Mouse (Mus musculus) skeletal muscle tissue, adult 2 months (tissue): Measurements from ENCODE around the gene Atmin.
A peak's percentile ranks its signal among the peaks of the same experiment; 100 is the strongest.

Experiments
- DNase-seq: peaks from one replicate; pipeline ENCODE4 v3.0.0-alpha.2; 2012; ENCODE audit warnings: low read depth, low spot score

Gene Atmin

DNA sequence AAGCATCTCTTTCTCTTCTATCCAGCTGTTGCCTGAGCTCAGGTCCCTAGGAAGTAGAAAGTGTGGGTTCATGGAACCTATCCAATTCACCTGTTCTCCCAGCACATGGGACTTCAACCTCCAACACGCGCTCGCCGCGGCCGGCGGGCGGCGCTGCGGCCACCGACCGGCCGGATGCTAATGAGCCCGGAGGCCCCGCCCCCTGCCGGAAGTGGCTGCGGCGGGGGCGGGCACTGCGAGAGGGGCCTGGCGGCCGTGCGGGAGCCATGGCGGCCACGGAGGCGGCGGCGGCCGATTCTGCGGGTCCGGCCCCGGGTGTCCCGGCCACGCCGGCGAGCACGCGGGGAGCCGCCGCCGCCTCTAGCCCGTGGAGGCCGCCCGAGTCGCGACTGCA, at the start of gene Atmin:
Gene Atmin, plus strand, starts transcription at position 233 of the 394 bp plus-strand sequence.
- peak; percentile 78 for DNase-seq

DNA sequence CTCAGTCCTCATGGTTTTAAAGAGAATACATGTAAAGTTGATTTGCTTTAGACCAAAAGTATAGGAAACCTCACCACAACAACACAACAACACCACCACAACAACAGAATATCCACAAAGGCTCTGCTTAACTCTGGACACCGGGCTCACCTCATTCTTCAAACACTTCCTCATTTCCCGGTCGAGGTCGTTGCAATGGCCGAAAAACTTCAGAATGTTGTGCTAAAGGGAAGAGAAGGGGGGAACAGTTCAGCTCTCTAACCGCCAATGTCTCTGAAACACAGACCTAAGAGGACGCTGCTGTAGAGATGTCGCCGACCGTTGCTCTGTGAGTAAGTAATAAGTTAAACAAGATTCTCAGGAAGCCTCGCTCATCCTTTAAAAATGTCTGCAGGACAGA, 49.3 kb upstream of the Atmin start:
- no peak for DNase-seq

DNA sequence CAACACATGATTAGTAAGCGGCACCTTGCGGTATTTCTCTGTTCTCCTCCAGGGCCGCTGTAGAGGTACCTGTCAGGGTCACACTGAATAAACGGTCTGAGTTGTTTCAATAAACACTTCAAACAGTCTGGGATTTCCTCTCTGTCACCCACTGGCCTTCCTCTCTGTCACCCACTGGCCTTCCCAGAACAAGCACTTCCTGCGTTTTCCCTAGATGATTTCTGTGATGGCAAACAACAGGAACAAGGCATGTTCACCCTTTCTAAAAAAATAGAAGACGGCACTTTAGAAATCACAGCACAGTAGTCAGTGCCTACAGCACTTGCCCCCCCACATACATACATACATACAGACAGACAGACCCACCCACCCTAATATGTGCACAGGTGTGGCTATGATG, 47.7 kb upstream of the Atmin start:
- no peak for DNase-seq

DNA sequence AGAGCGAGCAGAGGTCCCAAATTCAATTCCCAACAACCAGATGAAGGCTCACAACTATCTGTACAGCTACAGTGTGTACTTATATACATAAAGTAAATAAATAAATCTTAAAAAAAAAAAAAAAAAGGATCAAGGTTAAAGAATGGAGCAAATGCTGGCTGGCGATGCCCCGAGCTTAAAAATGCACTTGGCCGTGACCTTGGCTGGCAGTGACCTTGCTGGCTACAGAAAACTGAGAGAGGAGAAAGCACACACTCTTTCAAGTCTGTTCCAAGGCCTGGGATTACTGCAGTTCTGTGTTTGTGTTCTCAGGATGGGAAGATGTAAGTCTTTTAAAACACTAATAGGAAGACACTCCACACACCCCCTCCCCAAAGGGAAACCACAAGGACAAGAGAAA, 38.5 kb upstream of the Atmin start:
- no peak for DNase-seq

DNA sequence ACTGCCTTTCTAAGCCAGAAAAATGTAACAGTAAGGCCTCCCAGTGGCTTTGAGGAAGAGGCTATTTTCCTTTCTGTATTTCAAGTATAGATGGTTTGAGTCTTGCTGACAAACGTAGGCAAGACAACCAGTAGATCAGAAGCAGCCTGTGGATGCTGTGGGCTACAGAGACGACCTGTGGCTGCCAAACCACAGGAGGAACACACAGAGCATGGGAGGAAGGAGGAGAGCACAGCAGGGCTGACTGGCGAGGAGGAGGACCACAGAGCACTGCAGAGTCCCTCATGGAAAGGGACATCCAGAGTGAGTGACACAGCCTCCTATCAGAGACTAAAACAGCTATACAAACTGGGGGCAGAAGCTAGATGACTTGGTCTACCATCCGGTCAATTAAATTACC, 37.9 kb upstream of the Atmin start:
- DNase-seq = no peak

DNA sequence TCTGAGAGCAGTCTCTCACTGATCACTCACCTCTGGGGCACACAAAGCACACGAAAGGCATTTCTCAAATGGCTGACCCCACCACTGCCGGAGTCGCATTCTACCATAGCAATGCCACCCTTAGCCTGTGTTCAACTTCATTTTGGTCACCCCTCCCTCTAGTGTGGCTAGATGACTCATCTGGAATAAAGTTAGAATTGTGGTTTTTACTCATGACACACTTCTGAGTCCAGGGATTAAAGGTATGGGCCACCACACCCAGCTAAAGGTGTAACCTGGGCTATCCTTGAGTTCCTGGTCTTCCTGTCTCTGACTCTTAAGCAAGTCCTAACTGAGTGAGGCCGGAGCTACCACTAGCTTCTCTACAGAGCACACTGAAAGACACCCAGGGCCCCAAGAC, 37.4 kb upstream of the Atmin start:
- DNase-seq = no peak

DNA sequence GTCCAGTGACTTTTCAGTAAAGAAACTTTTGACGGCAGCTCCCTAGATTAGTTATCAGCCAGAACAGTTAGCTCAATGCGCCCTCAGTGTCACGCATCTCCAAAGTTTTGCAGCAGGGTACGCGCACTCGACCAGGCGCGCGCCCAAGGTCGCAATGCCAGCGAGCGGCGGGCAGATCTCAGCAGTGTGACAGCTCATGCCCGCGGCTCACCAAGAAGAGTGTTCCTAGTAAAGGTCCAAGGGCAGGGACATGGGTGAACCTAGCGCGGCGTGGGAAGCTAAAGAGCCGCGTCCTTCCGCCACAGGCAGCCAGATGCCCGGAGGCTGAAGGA, 22.2 kb upstream of the Atmin start:
- DNase-seq = no peak

DNA sequence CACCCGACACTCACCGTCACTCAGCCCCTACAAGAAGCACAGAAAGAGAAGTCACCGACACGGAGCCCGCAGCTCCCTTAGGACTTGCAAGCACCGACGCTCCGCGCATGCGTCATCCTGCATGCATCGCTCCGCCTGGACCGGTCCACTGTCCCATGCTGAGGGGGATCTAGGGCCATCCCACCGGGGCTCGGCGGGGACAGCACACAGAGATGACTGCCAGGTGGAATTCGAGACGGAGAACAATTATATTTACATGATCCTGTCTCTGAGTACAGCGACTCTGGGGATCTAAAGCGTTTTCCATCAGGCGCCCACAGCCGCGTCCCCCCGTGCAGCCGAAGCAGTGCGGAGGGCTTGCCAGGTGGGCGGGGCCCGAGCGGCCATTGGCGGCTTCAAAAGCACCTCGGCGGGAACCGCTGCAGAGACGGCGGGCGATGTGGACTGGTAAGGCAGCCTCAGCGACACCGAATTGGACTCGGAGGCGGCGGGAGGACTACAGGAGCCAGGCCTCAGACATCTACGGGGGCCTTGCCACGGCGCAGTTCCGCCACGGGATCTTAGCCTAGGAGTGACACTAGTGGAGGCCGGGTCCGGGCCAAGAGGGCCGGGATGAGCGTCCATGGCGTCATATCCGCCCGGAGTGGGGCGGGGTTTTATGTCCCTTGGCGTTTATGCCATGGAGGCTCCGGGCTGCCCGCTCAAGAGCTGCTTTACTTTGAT, 21.7 kb upstream of the Atmin start, which contains the start of the genes Cmc2 and Cenpn:
Gene Cmc2, minus strand, starts transcription at position 119 of the 723 bp plus-strand sequence.
Gene Cenpn, plus strand, starts transcription at position 394 of the 723 bp plus-strand sequence.
- peak; percentile 97 for DNase-seq

DNA sequence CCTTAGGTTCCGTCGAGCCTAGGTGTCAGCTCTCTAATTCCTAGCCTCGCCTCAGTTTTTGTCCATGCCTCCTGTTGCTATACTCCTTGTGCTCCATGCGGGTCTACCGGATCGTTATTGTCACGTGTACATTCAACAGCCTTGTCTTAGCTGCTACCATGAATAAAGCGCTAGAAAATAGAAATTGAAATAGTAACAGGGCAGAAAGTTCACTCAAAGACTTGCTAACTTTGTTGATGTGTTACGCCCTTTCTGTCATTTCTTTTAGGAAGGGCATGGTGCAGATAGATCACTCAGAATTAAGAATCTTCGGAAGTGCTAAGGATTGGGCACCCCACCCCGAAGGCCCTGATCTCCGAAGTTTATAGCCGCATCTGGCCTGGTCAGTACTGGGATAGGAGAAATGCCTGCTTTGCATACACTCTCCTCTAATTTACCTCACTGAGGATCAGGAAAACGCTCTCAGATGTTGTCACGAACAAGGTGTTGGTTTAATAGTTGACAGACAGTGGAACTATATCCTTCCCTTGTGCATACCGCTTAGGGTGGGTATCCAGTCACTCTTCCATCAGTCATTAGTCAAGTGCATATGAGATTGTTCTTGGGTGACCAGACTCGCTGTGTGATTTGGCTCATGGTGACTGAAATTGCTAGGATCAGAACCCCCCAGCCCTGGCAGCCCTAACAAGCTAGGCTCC, 21.0 kb upstream of the Atmin start:
- DNase-seq = no peak

DNA sequence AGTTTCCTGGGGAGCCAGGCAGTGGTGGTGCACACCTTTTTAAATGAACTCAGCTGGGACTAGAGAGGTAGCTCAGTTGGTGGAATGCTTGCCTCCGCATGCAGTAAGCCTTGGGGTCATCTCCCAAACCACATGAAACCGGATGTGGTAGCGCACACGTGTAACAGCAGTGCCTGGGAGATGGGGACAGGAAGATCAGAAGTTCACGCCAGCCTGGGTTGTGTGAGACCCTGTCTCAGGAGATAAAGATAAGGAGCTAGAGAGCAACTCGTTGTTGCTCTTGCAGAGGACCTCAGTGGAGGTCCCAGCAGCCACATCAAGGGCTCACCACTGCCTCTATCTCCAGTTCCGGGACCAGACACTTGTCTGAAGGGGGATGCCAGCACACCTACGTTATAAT, 19.7 kb upstream of the Atmin start:
- DNase-seq = no peak

DNA sequence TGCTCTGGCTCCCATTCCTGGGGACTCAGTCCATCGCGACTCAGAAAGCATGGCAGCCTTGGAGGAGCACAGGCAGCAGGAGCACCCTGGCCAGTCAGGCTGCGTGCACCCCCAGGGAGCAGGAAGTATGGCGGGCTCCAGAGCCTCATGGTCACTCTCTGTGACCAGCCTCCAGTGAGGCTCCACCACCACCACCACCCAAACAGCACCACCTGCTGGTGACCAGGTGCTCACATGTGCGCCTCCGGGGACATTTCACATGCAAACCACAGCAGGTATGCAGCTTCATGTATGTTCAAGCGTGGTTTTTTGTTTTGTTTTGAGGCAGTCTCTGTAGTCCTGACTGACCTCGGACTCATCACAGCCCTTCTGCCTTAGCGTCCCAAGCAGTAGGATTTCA, 15.3 kb upstream of the Atmin start:
- DNase-seq = no peak

DNA sequence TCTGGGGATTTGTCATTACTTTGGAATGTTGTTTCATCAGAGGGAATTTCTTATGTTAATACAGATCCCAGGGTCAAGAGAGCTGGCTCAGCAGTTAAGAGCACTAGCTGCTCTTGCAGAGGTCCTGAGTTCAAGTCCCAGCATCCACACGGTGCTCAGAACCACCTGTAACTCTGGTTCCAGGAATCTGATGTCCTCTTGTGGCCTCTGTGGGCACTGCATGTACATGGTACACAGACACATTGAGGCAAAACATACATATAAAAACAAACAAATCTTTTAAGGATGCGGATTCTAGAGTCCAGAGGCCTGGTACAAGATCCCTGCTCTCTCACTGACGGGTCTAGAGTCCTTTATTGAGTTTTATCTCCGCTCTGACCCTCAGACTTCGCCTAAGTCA, 14.6 kb upstream of the Atmin start:
- no peak for DNase-seq

DNA sequence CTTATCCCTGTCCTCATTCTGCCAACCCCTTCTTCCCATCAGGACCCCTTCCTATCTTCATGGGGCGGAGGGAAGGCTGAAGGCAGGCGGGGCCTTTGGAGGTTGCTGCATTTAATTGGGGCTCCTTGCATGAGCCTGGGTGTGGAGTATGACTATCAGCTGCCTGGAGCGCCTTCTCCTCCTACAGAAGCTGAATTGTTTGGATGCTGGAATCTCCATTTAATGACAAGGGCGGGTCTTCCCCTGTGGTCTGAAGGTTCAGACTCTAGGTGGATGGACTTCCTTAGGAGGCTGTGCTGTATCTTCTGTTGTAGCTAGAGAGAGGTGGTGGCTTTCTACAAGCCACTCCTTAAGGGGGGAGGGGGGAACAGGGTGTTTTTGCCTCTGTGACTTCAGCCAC, 8.2 kb upstream of the Atmin start:
- no peak for DNase-seq

DNA sequence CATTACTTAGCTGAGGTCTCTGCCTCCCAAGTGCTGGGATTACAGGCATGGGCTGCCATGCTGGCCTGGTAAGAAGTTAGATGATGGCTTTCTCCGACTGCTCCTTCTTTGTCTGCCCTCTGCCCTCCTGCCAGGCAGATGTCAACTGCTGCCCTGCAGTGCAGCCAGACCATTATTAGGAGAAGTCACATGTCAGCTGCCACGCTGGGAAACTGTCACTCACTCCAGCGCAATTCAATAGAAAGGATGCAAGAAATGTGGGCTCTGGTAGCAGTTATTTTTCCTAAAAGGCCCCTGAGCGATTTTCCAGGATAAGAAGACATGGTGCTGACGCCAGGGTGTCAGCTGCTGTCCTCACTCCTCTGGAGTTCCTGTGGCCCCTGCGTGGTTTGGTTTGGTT, 7.7 kb upstream of the Atmin start:
- no peak for DNase-seq

DNA sequence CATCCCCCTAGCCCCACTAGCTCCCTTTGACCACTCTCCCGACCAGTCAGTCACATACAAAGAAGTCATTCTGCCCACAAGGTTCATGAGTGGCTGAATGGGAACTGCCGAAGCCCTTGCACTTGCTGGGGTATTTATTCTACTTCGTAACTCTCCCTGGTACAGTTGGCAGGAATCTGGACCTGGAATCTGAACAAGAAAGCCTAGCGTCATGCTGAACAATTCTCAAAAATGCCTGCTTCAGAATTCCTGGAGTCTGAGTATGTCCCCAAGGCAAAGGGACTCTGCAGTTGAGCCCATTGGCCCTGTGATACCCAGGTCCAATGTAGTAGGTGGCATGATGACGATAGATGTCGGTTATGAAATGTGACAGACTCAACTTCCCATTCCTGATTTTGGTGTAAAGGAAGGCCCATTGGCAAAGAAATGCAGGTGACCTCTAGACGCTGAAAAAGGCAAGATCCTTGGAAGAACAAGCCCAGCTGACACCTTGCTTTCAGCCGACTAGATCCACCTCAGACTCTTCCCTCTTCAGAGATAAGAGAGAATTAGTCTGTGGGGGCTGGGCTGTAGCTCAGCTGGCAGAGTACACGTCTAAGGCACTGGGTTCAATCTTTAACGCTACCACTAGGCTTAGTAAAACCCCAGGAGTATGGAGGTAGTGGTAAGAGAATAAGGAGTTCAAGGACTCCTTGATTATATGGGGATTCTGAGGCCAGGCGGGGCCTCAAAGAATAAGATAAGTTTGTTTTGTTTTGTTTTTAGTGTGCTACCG, 722 bp upstream of the Atmin start:
- DNase-seq = no peak

DNA sequence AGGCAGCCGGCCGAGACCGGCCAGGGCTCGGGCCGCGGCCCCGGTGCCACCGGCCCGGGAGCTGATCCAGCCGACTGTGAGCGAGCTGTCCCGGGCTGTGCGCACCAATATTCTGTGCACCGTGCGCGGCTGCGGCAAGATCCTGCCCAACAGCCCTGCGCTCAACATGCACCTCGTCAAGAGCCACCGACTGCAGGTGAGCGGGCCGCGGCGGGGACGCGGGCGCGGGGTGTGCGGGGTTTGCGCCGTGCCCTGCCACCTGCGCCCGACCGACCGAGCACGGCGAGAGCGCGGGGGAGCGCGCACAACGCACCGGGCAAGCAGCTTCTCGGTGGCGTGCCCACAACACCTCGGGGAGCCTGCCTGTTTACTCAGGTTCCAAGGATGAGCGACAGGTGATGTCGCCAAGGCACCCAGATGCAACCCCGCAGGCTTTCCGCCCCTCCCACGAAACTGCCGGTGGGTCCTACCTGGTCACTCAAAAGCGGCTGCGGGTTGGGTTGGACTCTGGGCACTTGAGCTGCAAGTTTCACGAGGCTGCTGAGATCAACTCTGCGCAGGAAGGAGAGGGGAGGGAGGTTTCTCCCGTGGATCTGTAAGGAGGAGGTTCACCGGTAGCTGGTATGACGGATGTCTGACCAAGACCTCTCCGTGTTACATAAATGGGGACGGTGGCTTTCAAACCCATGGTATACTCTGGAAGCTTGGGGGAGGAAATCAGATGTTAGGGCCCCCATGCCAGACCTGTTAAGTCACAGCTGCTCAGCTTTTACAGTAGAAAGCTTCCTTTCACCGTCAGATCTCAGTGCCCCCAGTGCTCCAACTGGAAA, 577 bp downstream of the Atmin start:
- no peak for DNase-seq

DNA sequence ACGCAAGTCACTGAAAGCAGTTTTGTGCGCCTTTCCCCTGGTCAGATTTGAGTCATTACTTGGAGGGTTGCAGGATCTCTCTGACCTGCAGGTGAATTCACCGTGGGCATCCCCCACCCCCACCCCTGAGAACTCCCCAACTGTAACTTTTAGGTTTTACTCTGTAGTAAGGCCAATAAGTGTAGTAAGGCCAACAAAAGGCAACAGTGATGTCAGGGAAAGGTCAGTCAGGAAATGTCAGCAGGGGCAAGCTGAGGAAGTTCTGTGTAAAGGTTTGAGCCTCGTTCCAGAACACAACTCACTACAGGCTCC, 1.1 kb downstream of the Atmin start:
- DNase-seq = no peak

DNA sequence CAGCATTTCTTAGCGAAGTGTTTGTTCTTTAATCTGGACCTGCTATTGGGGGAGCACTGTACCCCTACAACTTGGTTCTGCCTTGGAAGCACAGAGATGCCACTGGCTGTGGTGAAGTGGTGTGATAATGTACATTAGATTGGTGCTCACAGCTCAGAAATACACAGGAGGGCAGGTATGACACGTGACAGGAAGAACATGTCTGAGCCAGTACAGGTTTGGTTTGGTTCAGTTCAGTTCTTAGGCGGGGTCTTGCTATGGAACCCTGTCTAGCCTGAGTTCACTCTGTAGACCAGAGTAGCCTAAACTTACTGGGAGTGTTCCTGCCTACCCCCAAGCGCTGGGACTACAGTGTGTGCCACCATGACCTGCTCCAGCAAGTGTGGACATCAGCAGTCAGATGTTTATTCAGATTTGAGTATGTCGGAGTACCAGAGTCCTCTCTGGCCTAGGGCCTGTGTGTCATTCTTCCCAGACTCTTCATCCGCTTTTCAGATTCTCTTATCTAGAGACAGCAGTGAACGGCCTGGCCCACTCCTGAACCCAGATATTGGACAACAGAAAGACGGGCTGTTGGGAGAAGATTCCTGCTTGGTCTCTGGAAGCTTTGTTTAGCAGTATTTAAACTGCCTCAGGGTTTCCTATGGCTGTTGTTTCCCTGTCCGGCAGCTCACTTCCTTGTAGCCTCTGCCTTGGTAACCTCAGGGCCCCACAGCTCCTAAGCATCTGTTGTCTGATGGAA, 2.1 kb downstream of the Atmin start:
- DNase-seq = no peak

DNA sequence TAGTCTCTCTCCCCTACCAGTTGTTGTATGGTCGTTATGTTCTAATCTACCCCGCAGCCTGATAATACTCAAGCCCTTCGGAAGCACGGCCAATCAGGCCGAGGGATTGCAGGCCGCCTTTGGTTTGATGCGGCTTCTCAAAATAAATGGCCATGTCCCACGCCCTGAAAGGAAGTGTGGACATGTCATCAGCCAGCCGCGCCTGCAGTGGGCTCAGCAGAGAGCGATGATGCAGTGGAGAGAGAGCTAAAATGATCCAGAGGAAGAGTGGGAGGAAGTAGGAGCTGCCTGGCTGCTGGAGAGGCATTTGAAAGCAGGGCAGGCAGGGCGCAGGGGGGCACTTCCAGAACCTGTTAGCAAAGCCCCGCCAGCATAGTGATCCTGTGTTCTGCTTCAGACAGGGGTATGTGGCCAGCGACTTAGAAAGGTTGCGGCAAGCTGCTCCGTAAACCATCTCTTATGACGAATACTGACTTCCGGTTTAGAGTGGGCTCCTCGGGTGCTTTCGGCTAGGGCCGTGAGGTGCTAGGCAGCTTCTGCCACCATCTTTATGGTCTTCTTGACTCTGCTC, 3.2 kb downstream of the Atmin start:
- no peak for DNase-seq

DNA sequence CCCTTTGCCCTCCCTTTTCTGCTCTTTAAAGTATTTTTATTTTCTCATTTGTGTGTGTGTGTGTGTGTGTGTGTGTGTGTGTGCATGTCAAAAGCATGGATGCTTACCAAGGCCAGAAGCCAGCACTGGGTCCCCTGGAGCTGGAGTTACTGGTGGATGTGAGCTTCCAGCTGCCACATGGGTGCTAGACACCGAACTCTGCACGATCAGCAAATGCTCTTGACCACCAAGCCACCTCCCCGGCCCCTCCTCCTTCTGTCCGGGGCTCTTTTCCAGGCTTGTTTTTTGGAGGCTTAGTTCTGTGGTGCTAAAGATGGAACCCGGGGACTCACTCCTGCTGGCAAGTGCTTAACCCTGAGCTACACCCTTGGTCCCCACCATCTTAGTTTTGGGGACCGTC, 3.7 kb downstream of the Atmin start:
- DNase-seq = no peak

DNA sequence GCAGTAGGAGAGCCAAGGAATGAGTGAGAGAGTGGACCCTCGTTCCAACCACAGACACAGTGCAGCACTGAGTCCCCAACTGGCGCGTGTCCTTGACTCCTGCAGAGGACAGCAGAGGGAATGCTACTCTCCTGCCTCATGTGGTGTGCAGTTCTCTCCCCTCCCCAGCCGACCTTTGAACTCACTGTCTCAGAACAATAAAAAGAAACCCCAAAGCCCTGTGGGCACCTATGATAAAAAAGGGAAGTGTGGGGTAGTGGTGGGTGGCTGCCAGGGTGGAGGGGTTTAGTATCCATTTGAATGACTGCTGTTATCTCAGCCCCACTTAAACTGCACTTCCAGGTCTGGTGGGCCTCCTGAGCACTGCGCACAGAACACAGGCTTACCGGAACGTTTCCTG, 4.4 kb downstream of the Atmin start:
- DNase-seq = no peak
